Mouse (Mus musculus) kidney, adult 2 months (tissue): ENCODE results near the gene Rplp0. TPM values are rescaled to one million over a fixed set of nuclear protein-coding genes. Genes with fewer than 3 reads are reported as not detected.
"Not testable (repeated sequence)": the region's sequence is repeated elsewhere in the genome, so short reads cannot be mapped to it uniquely, and the experiment has no call there.

Experiments
- DNase-seq: peaks from one replicate; pipeline ENCODE4 v3.0.0; 2021
- H3K27ac ChIP-seq: fragments of 200-500 bp; 2 replicates; pipeline ENCODE4 v1.5.1; 2012; ENCODE audit warnings: low read depth, low read length, control low read depth, inconsistent platforms; ENCODE audit not compliant: insufficient read depth
- H3K27me3 ChIP-seq: fragments of 200-500 bp; replicated peaks from 2 replicates; pipeline ENCODE4 v1.6.1; 2012; ENCODE audit warnings: mild to moderate bottlenecking, moderate library complexity, low read length, inconsistent platforms; ENCODE audit not compliant: control insufficient read depth, insufficient read depth
- H3K36me3 ChIP-seq: fragments of 200-500 bp; 2 replicates; pipeline ENCODE4 v1.6.1; 2012; ENCODE audit warnings: mild to moderate bottlenecking, moderate library complexity, low read length, inconsistent platforms; ENCODE audit not compliant: control insufficient read depth, insufficient read depth
- H3K4me1 ChIP-seq: fragments of 200-500 bp; 2 replicates; pipeline ENCODE4 v1.6.1; 2011; ENCODE audit warnings: low read length; ENCODE audit not compliant: control insufficient read depth, insufficient read depth
- H3K4me3 ChIP-seq: fragments of 200-500 bp; 2 replicates; pipeline ENCODE4 v1.5.1; 2011; ENCODE audit warnings: mild to moderate bottlenecking, low read depth, low read length, control low read depth; ENCODE audit not compliant: insufficient read depth
- CTCF ChIP-seq: fragments of 200-500 bp; conservative IDR thresholded peaks from 2 replicates; pipeline ENCODE4 v1.5.1; 2011; ENCODE audit warnings: low read depth, mild to moderate bottlenecking, control low read depth, low read length, moderate library complexity, mixed read lengths; ENCODE audit not compliant: insufficient read depth, insufficient read length
- POLR2A ChIP-seq: fragments of 200-500 bp; IDR thresholded peaks from one replicate; pipeline ENCODE4 v1.6.1; 2011; ENCODE audit warnings: low read depth, low read length, control low read depth
- WGBS: fragments of 180-500 bp; shearing (Covaris S2); methylation state at CpG from one replicate; pipeline ENCODE4 v1.1.7; 2018; 5-methylcytosine and 5-hydroxymethylcytosine counted together
- polyA plus RNA-seq: library from polyadenylated mRNA; depleted of rRNA; stranded (reverse); fragments of >200 nt; gene quantifications from 2 replicates; pipeline ENCODE4 v1.2.3, GENCODE M21; 2012

Rplp0 gene
- polyA plus RNA-seq, 1 experiment, result 1,337 TPM

DNA sequence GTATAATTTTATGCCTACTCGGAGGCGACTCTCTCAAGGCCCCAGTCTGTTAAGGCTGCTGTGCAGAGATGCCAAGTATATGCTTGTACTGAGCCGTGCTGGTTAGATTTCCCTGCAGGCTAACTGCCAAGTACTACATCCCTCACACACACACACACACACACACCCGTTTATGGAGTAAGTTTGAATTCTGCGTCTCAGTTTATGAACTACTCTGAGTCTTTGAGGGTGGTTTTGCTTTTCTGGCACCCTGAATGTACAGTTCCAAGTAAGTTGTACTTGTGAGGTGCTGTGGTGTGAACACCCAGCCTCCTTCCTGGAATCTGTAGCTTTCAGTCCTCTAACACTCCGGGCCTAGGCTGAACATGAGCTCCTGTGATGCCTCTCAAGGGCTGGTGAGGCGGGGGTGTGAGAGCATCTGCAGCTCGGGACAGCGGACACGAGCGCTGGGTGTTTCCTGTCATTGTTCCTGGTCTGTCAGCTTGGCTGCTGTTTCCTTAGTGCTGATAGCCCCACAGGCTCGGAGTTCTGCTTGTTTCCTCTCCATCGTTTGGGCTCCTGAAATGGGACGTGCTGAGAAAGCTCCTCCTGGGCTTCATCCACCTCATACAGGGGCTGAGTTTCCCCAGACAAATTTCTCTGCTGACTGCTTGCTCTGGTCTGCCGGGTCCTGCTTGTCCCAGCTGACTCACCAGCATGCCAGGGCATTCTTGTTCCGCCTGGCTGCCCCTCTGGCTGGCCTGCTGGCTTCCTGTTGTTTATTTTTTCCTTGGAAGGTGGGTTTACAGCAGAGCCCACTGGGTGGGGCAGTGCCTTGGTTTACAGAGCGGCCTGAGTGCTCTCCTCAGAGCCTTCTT, 13.6 kb downstream of the Rplp0 start:
- DNase-seq, result peak; percentile 90
- Histone ChIP-seq H3K36me3 (no peaks in the 10 kb centered on the region), H3K27ac (peak overlapping the region; percentile 86)

DNA sequence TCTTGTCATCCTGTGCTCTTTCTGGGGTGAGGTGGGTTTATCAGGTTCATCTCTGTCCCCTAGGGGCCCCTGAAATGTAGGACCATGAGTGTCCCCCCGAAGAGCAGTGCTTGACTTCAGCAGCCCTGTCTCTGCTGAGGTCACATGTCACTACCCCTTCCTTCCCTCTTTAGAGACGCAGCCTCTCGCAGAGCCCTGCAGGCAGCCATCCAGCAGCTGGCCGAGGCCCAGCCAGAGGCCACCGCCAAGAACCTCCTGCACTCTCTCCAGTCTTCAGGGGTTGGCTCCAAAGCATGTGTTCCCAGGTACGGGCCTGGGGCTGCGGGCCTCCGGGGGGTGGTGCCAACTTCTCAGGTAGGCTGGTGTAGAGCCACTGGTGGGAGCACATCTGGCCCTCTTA, 15.7 kb downstream of the Rplp0 start:
- peak; percentile 86 for DNase-seq

More for the DNA sequence above, 13.6 kb downstream of the Rplp0 start:
- Histone ChIP-seq H3K27me3 (no peaks in the 10 kb centered on the region), H3K4me3 (no peak overlapping the region), H3K4me1 (peaks cover 44% of the 10 kb centered on the region)
- no peak for TF ChIP-seq POLR2A
- TF ChIP-seq CTCF, result no peak
- WGBS, result 7% methylated on average over 17 of the region's 17 CpGs

DNA sequence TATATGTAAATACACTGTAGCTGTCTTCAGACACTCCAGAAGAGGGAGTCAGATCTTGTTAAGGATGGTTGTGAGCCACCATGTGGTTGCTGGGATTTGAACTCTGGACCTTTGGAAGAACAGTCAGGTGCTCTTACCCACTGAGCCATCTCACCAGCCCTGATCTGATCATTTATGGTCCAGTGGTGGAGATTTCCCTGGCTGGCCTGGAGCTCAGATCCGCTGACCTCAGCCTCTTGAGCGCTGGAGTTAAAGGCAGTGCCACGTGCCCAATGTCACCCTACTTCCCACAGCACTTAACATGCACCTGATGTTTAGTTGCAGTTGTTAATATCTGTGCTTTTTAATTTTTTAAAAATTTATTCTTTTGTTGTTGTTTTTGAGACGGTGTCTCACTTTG, 18.4 kb downstream of the Rplp0 start:
- not testable (repeated sequence) for H3K36me3 ChIP-seq
- WGBS, result 65% methylated on average over 4 of the region's 4 CpGs
- DNase-seq, result peak; percentile 67

More for the DNA sequence above, 15.7 kb downstream of the Rplp0 start:
- WGBS, result 12% methylated on average over 8 of the region's 8 CpGs
- peak overlapping the region; percentile 58 for H3K27ac ChIP-seq
- H3K36me3 ChIP-seq, result no peaks in the 10 kb centered on the region; the same call in 1 of the 2 replicates
- no peak for TF ChIP-seq POLR2A
- TF ChIP-seq CTCF, result no peak
- no peak overlapping the region for H3K4me3 ChIP-seq
- H3K4me1 ChIP-seq, result peaks cover 26% of the 10 kb centered on the region; the same call in 1 of the 2 replicates
- no peaks in the 10 kb centered on the region for H3K27me3 ChIP-seq

DNA sequence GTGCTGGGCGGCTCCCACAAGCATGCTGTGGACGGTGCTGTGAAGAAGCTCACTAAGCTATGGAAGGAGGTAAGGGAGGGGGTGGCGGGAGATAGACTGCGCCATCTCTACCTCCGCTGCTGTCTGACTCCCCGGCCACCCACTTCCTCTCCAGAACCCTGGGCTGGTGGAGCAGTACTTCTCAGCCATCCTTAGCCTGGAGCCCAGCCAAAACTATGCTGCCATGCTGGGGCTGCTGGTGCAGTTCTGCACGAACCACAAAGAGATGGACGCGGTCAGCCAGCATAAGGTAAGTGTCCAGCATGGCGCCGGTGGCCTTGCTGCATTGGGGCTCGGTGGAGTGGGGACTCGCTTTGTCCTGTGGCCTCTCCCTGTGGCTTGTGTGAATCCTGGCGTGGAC, 19.7 kb downstream of the Rplp0 start:
- H3K4me3 ChIP-seq, result no peak overlapping the region
- H3K4me1 ChIP-seq, result peaks cover 10% of the 10 kb centered on the region; the same call in 1 of the 2 replicates
- H3K36me3 ChIP-seq, result peaks cover 9% of the 10 kb centered on the region
- H3K27me3 ChIP-seq, result no peaks in the 10 kb centered on the region
- DNase-seq, result no peak
- no peak overlapping the region for H3K27ac ChIP-seq
- no peak for TF ChIP-seq POLR2A
- no peak for TF ChIP-seq CTCF
- WGBS, result 86% methylated on average over 14 of the region's 14 CpGs

More for the DNA sequence above, 18.4 kb downstream of the Rplp0 start:
- peaks cover 21% of the 10 kb centered on the region; the same call in 1 of the 2 replicates for H3K4me1 ChIP-seq
- H3K27ac ChIP-seq, H3K27me3 ChIP-seq, H3K4me3 ChIP-seq: not testable (repeated sequence)

DNA sequence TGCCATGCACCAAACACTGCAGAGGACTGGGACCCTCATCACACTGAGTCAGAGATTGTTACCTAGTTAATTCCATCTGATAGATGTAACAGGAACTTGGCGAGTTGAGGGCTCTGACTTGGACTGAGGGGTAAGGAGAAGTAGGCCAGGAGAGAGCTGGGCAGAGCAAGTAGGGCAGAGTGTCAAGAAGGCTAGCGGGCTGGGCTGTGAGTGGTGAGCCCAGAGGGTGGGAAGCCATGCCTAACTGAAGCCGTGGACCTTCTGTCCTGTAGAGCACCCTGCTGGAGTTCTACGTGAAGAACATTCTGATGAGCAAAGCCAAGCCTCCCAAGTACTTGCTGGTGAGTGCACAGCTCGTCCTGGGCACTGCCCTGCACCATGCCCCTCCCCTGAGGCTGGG, 20.1 kb downstream of the Rplp0 start:
- Histone ChIP-seq H3K4me1 (peaks cover 6% of the 10 kb centered on the region; the same call in 1 of the 2 replicates), H3K4me3 (no peak overlapping the region), H3K36me3 (peaks cover 9% of the 10 kb centered on the region), H3K27me3 (no peaks in the 10 kb centered on the region), H3K27ac (no peak overlapping the region)
- 59% methylated on average over 5 of the region's 5 CpGs for WGBS
- TF ChIP-seq CTCF, result no peak
- no peak for TF ChIP-seq POLR2A
- DNase-seq, result no peak

DNA sequence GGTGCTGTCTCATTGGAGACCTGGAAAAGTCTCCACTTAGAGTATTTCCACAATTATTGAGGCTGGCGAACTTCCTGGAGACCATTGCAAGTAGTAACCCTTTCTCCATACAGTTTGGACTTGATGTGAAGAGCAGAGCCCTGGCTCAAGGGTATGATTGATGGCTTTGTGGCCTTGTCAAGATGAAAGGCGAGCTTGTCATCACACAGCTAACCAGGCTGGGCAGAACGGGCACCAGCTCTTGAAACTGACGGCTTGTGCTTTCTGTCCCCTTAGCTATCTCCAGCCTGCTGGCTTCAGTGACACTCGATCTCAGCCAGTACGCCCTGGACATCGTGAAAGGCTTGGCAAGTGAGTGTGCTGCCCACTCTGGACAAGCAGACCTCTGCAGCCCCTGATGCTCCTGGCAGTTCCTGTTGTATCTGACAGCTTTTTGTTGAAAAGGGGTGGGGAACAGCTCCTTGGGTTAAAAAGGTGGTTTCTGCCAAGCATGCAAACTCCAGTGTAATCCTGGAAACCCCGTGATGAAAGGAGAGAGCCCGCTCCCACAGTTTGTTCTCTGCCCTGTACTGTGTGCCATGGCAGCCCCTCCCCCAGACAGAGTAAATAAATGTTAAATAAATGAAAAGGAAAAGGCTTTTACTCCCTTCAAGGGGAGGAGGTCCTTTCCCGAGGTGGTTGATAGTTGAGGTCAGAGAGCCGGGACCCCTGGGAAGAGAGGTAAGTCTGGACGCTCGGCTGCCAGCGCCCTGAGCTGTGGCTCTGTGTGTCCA, 21.1 kb downstream of the Rplp0 start:
- no peak overlapping the region for H3K27ac ChIP-seq
- no peak for TF ChIP-seq POLR2A
- no peak for DNase-seq

DNA sequence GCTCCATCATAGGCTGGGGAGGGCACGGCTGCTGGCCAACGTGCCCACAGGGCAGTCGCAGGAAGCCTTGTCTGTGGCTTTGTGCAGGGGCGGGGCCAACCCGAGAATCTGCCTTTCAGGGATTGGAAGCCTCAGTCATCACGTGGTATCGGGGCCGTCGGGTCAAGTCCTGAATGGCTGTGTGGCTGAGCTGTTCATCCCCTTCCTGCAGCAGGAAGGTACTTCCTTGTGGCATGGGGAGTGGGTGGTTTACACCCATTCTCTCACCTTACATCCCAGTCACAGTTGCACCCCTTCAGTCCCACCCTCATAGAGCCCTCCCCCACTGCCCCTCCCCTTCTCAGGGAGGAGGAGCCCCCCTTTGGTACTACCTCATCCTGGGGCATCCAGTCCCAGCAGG, 22.4 kb downstream of the Rplp0 start:
- WGBS, result 90% methylated on average over 9 of the region's 9 CpGs
- no peak for TF ChIP-seq POLR2A
- TF ChIP-seq CTCF, result no peak
- no peak for DNase-seq
- Histone ChIP-seq H3K4me1 (peaks cover 7% of the 10 kb centered on the region; the same call in 1 of the 2 replicates), H3K27ac (no peak overlapping the region), H3K27me3 (no peaks in the 10 kb centered on the region), H3K36me3 (peaks cover 9% of the 10 kb centered on the region), H3K4me3 (no peak overlapping the region)

More for the DNA sequence above, 21.1 kb downstream of the Rplp0 start:
- Histone ChIP-seq H3K36me3 (peaks cover 9% of the 10 kb centered on the region), H3K4me3 (no peak overlapping the region), H3K4me1 (peaks cover 4% of the 10 kb centered on the region; the same call in 1 of the 2 replicates), H3K27me3 (no peaks in the 10 kb centered on the region)
- 82% methylated on average over 14 of the region's 14 CpGs for WGBS
